Mouse (Mus musculus) ovary, postnatal 10 days (tissue): ENCODE results near the gene Themis2.

Source experiments
- DNase-seq: peaks from one replicate; pipeline ENCODE4 v3.0.0; 2022; ENCODE audit warnings: low spot score

Themis2 gene

GRCm38 (mm10) chr4:132796196-132796886 lies at the start of gene Themis2:
Gene Themis2, minus strand, starts transcription at chr4:132796387.
- peak; percentile 14 for DNase-seq

DNA sequence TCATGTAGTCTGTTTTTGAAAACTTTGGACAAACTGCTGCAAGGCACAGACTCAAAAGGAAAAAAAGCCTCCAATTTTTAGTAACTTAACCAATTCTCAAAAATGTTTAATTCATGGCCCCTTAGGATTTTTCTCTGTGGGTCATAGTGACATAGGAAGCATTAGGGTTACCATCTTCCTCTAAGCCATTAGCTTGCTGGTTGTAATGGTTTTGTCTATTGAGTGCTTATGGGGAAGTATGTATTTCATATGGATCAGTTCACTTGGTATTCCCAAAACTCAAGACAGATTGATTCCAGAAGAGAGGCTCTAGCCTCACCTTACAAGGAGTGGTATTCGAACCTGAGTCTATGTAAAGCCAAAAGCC lies 47.5 kb upstream of the Themis2 start:
- DNase-seq, result no peak

GRCm38 (mm10) chr4:132842970-132843704 lies 47.0 kb upstream of the Themis2 start, which contains the start of gene Ppp1r8:
Gene Ppp1r8, minus strand, starts transcription at chr4:132843169.
- DNase-seq, result peak; percentile 61

DNA sequence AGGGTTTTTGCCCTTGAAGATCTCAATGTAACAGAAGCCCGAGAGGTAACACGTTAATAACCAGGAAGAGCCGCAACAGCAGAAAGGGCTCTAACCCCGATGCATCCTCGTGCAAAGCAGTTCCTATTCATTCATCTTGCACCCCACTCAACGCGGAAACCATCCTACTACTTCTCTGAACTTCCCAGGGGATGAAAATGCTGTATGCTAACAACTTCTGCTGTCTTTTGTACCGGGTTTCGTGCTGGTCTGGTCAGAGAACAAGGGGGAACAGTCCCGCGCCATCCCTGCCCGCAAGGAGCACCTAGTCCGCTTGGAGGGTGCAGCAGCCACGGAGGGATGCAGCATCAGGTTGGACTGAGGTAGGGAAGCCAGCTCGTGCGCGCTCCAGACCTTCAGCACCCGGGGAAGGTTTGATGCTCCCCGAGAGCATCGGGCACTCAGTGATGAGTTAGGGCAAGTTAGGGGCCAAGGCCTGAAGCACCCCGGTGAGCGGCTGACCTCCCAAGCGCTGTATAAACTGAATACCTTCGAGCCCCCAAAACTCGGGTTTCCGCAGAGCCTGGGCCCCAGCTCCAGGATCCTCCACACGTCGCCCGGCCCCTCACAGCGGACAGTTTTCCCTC lies 46.2 kb upstream of the Themis2 start:
- peak; percentile 13 for DNase-seq

- DNase-seq, result no peak
These were observed 45.3 kb upstream of the Themis2 start for GRCm38 (mm10) chr4:132841493-132841892.

GRCm38 (mm10) chr4:132823614-132824366 lies 27.6 kb upstream of the Themis2 start:
- peak; percentile 49 for DNase-seq

DNA sequence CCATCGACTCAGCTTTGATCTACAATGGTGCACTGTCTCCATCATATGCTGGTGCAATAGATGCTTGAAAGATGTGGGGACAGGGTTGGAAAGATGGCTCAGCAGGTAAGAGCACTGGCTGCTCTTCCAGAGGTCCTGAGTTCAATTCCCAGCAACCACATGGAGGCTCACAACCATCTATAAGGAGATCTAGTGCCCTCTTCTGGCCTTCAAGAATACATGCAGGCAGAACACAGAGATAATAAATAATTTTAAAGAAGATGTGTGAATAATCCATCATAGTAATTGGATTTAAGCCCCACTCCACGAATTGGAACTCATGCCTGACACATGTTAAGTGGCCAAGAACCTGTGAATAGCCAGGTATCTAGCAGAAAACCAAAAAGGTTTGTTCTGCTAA lies 22.3 kb upstream of the Themis2 start:
- no peak for DNase-seq

DNA sequence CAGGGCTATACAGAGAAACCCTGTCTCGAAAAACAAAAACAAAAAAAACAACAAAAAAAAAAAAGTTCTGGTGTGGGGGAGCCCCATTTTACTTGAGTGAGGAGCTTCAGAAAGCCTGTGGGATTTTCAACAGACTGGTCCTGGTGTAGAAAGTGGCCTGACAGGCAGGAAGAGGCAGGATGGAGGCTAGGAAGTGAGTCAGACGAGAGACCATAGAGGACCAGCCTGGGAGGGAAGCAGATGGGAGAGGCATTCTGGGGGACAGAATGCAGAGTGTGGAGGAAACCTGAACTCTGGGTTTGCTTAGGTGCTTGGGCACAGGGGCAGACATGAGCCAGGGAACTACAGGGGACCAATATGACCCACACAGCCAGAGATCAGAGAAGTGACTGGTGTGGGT lies 20.7 kb upstream of the Themis2 start:
- DNase-seq, result no peak

DNA sequence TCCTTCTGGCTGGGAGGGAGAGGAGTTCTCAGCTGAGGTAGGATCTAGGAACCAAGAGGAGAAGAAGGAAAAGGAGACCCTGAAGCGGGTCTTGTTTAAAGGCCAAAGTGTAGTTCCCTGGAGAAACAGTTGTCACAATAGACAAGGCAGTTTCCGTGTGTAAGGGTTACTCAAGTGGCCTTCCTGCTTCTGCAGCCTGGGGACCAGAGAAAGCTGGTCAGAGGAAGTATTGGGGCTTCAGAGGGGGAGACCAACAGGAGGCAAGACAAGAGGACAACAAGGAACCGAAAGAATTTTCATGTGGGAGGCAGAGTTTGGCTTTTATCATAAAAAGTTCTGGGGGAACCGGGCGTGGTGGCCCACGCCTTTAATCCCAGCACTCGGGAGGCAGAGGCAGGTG lies 20.2 kb upstream of the Themis2 start:
- DNase-seq, result no peak

DNA sequence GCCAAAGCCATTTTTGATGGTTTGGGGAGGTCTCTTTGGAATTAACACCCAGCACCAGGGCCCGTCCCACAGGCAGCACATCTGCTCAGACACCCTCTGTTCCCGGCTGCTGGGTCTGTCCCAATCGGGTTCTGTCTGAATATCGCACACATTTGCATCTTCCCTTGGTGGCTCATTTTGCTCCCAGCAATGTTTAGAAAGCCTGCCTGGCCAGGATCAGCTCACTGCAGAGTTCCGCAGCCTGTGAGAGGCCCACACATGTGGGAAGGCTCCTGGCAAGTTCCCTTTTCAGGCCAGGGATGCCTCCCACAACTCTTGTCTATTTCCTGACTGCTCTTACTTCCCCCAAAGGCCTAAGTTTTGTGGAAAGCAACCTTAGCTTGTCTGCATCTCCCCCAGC lies 13.4 kb upstream of the Themis2 start:
- no peak for DNase-seq

DNA sequence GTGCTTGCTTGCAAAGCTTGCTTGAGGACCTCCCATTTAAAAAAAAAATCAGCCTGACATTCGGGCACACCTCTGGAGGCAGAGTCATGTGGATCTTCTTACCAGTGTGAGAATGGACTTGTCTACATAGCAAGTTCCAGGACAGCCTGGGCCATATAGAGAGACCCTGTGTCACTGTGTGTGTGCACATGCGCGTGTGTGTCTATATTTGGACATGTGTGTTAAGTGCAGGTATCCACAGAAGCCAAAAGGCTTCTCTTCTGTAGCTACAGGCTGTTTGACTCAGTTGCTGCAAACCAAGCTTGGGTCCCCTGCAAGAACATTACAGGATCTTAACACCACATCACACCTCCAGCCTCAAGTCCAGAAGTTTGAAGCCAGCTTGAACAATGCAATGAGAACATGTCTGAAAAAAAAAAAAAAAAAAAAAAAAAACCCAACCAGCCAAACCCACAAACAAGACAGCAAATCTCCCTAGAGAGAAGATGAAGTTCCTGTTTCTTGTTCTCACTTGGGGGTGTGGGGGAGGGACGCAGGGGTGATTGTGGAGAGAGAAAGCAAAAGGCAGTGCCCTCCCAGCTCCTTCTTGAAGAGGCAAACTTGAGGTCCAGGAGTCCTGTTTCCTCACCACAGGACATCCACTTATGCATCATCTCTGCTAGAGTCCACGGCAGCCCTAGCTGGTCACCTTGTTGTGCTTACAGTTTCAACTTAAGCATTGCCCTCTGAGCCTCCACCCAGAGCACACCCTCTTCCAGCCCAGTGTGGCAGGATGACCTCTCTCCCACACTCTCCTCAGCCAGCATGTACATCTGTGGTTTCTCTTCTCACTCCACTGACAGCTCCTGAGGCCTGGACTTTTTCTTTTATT lies 11.8 kb upstream of the Themis2 start:
- no peak for DNase-seq

DNA sequence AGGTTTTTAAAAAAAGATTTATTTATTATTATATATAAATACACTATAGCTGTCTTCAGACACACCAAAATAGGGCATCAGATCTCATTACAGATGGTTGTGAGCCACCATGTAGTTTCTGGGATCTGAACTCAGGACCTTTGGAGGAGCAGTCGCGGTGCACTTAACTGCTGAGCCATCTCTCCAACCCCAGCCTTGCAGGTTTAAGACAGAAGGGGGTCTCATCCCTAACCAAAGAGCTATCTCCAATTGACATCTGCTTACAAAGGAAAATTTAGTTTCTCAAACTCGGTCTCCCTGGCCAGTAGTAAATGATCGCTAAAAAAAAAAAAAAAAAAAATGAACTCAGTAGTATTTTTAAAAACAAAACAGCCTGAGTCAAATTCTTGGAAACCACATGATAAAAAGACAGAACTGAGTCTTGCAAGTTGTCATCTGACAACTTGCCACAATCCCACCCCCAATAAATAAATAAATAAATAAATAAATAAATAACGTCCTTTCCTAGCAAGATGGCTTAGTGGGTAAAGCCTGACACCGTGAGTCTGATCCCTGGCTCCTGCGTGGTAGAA lies 10.5 kb upstream of the Themis2 start:
- no peak for DNase-seq

GRCm38 (mm10) chr4:132805599-132806197 lies 9.5 kb upstream of the Themis2 start:
- no peak for DNase-seq

- DNase-seq, result no peak
These were observed 9.0 kb upstream of the Themis2 start for GRCm38 (mm10) chr4:132805146-132805545.

- no peak for DNase-seq
These were observed 8.1 kb upstream of the Themis2 start for GRCm38 (mm10) chr4:132804331-132804730.

DNA sequence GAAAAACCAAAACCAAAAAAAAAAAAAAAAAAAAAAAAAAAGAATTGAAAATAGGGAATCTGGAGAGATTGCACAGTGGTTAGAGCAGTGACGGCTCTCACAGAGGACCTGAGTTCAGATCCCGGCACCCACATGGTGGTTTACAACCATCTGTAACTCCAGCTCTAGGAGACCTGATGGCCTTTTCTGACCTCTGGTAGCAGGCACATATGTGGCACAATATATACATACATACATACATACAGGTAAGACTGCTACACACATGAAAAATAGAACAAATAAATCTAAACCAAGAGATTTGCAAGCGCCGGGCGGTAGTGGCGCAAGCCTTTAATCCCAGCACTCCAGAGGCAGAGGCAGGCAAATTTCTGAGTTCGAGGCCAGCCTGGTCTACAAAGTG lies 7.7 kb upstream of the Themis2 start:
- no peak for DNase-seq

DNA sequence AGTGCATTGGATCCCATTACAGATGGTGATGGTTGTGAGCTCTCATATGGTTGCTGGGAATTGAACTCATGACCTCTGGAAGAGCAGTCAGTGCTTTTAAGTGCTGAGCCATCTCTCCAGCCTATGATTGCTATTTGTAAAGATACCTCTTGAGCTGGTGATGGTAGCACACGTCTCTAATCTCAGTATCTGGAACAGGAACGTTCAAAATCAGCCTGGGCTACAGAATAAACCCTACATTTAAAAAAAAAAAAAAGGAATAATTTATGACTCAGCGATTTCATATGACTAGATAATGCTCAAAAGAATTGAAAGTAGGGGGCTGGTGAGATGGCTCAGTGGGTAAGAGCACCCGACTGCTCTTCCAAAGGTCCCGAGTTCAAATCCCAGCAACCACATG lies 7.0 kb upstream of the Themis2 start:
- DNase-seq, result no peak

DNA sequence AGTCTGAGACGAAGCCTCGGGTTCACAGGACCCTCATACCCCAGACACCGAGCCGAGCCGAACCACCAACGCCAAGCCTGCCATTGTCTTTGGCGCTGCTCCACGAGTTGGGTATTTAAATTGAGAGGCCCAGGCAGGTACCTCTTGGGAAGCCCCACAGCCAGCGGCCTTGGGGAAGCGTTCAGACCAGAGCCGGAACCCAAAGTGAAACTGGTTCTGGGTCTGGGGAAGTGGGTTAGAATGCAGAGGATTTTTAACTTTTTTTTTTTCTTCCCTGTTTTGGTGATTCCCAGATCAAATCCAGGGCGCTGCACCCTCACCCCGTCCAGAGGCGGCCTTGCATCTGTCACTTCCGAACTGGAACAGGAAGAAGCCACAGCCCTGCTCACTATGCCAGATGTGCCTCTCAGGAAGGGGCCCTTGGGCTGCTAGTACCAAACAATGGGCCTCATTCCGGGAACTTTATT lies 6.0 kb upstream of the Themis2 start:
- no peak for DNase-seq

GRCm38 (mm10) chr4:132801176-132802077 lies 5.2 kb upstream of the Themis2 start:
- no peak for DNase-seq

DNA sequence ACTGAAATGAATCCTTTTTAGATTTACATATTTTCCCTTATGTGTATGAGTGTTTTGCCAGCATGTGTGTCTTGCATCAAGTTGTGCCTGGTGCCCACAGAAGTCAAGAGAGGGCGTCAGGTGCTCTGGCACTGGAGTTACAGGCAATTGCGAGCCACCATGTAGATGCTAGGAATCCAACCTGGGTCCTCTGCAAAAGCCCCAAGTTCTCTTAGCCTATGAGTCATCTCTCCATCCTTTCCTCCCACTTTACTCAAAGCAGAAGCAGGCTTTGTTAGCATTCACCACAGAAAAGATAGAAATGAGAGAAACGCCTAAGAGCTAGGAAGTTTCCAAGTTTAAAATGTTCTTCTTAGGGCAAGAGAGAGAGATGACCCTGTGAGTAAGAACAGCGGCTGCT lies 3.7 kb upstream of the Themis2 start:
- no peak for DNase-seq
